Mouse (Mus musculus): ENCODE measurements around the gene Spsb1.

DNA sequence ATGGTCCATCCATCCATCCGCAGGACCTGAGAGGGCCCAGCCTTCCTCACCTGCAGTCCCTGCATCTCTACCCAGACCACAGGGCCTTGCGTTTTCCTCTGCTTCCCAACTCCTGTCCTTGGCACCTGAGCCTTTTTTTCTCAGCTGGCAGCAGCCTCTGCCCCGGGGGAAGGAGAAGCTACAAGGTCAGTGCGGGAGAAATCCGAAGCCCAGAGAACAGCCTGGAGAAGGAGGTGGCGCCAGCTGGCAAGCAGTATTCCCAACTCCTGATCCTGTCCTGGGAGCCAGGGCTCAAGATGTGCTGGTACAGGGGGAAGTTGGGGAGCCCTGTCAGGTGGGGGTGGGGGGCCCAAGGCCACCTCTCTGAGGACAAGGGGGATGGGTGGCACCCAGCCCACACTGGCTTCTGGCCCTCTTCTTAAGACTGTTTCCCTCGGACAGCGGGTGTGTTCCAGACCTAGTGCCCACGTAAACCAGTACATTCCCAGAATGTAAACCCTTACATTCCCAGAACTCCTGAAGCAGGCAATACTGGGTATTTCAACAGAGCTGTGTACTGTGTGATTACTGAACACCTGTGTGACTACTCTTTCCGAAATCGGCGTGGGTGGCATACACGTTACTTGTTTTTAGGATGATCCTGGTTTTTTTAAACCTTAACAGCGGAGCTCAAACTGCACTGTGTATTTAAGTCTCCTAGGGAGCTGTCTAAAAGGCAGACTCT is 44.1 kb upstream of the Spsb1 start:
- TF ChIP-seq CTCF (IDR thresholded peaks at IDR 0.05; ENCODE audit: control insufficient read depth, insufficient read depth, low read length) (no peak), POLR2A (IDR thresholded peaks at IDR 0.05; ENCODE audit: borderline replicate concordance, control insufficient read depth, low read depth, low read length) (no peak)

Data from bone marrow, adult 2 months (tissue).